Mouse (Mus musculus) bone marrow macrophage, adult 2 months (primary cell): ENCODE data around the gene Zfp874a. TPM values are rescaled to one million over a fixed set of nuclear protein-coding genes. Genes with fewer than 3 reads are reported as not detected.
A peak's percentile ranks its signal among the peaks of the same experiment; 100 is the strongest.
"Not testable (repeated sequence)": the region's sequence is repeated elsewhere in the genome, so short reads cannot be mapped to it uniquely, and the experiment has no call there.

Source experiments
- H3K27ac ChIP-seq: 2 replicates; pipeline ENCODE4 v1.5.1; 2012; ENCODE audit warnings: low read depth, low read length; ENCODE audit not compliant: insufficient read depth
- H3K4me1 ChIP-seq: 2 replicates; pipeline ENCODE4 v1.6.1; 2012; ENCODE audit warnings: low read length; ENCODE audit not compliant: control insufficient read depth, insufficient read depth
- H3K4me3 ChIP-seq: 2 replicates; pipeline ENCODE4 v1.5.1; 2012; ENCODE audit warnings: mild to moderate bottlenecking, low read length, moderate library complexity; ENCODE audit not compliant: insufficient read depth
- CTCF ChIP-seq: IDR thresholded peaks from 2 replicates; pipeline ENCODE4 v1.5.1; 2012; ENCODE audit warnings: low read depth, mild to moderate bottlenecking, low read length, moderate library complexity
- POLR2A ChIP-seq: IDR thresholded peaks from 2 replicates; pipeline ENCODE4 v1.6.1; 2012; ENCODE audit warnings: mild to moderate bottlenecking, low read depth, low read length, borderline replicate concordance
- polyA plus RNA-seq: library from polyadenylated mRNA; stranded (reverse); fragments of >200 nt; gene quantifications from 2 replicates; pipeline ENCODE4 v1.2.4, GENCODE M21; 2012; ENCODE audit not compliant: missing spikeins, insufficient read depth, insufficient read length

Gene Zfp874a
- polyA plus RNA-seq, 1 experiment, result 11.4 TPM

GRCm38 (mm10) chr13:67452021-67452309 is 541 bp upstream of the Zfp874a start:
- TF ChIP-seq CTCF (no peak), POLR2A (no peak)
- H3K27ac ChIP-seq, result peak overlapping the region; percentile 44
- H3K4me1 ChIP-seq, result peaks cover 7% of the 10 kb centered on the region
- peak overlapping the region; percentile 67 for H3K4me3 ChIP-seq

DNA sequence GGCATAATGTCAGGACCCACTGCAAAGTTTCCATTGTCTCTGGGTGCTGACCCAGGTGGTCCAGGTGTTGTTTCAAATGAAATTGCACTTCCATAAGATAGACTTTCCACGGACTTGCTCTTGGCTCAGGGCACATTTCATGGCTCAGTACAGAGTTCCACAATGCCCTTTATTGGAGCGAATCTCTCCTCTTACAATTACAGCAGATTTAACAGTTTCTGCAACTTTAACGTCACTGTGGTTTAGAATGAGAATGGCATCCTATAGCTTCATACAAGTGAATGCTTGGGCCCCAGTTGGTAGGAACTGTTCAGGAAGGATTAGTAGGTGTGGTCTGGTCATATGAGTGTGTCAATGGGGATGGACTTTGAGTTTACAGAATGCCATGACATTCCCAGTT is 14.3 kb downstream of the Zfp874a start:
- not testable (repeated sequence) for H3K4me3 ChIP-seq, H3K4me1 ChIP-seq, H3K27ac ChIP-seq

DNA sequence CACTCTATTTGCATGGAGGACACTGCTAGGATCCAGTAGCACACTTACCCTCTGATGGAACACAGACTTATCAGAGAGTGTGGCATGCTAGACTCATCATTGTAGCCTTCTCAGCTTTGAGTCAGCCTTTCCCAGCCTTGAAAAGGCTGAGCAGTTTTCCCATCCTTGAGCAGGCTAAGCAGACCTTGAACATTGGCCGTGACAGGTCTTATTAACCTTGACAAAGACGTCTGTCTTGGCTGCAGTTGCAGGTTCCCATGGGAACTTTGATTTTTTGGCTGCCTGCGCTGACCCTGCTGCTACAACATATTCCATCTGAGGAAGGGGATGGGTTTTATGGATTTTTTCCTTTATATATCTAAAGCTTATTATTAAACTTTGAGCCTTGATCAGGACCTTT is 23.3 kb downstream of the Zfp874a start:
- Histone ChIP-seq H3K4me1 (peaks cover 2% of the 10 kb centered on the region; the same call in 1 of the 2 replicates), H3K4me3 (no peak overlapping the region), H3K27ac (no peak overlapping the region)
- no peak for TF ChIP-seq CTCF

DNA sequence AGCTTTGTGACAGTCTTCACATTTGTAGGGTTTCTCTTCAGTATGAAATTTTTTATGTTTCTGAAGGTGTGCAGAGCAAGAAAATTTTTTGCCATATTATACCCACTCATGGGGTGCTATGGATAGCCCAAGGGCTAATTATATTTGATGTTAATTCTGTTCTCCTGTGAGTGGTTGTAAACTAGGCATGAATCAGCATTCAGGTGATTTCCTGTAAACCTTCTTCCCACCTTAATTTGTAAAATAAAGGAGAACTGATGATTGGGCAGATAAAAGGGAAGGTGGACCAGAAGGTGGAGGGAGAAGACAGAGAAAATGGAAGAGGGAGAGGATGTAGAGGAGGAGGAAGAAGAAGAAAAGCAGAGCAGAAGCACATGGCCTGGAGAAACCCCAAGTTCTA is 25.7 kb downstream of the Zfp874a start:
- H3K4me1 ChIP-seq, H3K27ac ChIP-seq, H3K4me3 ChIP-seq: not testable (repeated sequence)

- H3K27ac ChIP-seq, H3K4me3 ChIP-seq, H3K4me1 ChIP-seq: not testable (repeated sequence)
Observed at GRCm38 (mm10) chr13:67422532-67422931, 28.9 kb downstream of the Zfp874a start.

DNA sequence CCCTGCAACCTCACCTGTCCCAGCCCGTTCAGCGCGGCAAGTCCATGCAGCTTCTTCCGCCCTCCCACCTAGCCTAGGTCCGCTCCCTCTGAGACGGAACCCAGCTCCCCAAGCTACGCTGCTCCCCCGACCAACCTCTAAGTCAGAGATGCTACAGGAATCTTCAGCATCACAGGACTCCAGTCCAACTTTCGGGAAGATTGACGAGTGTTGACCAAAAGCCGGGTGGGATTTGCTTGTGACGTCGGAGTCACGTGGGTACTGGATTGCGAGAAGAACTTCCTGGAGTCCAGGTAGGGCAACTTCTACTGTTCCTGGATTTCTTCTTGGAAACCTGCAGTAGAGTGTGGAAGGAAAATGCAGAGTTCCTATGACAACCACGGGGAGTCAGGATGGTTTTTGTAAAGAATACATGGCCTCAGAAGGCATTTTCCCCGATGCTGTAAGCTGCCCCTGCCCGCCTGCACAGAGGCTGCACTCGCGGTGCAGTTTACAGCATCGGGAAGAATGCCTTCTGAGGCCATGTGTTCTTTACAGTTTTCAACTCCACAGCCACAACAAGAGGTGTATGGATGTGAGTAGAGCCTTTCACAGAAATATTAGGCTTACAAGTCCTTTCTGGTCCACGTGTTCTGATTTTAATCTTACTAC is 30.1 kb downstream of the Zfp874a start, which contains the start of gene Zfp459:
TSS of gene Zfp459 (minus strand) at position 212 of the 651 bp plus-strand sequence.
- TF ChIP-seq POLR2A (no peak), CTCF (no peak)
- Histone ChIP-seq H3K4me1 (peaks cover 6% of the 10 kb centered on the region), H3K4me3 (peak within 1 kb of the TSS; percentile 52), H3K27ac (no peak within 1 kb of the TSS)

DNA sequence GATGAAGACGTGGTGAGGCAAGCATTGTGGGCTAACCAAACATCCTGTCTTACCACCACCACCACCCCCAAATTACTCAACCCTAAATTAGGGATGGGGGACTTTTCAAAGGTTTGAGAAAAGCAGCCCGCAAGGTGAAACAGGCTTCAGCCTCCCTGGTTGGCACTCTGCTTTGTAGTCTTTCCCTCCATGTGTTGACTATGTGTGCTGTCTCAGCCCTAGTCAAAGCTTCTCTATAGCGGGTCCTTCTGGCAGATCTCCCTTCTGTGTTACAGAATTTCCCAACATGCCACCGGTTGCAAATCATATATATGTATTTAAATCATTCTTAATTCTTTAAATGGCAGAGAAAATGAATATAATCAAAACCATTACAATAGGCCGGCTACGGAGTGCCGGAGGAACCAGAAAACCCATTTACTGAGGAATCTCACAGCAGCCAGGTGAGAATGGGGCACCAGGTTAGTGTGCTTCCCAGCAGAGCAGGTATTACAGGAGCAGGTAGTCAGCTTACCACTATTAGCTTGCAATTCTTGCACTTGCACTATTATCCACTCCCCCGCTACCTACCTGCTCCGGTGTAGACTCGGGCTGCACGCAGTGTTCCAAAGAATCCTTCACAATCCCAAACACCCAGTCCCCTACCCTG is 30.7 kb downstream of the Zfp874a start:
- peaks cover 6% of the 10 kb centered on the region for H3K4me1 ChIP-seq
- H3K4me3 ChIP-seq, result peak overlapping the region; percentile 52
- no peak overlapping the region for H3K27ac ChIP-seq
- TF ChIP-seq POLR2A (no peak), CTCF (no peak)

GRCm38 (mm10) chr13:67416811-67417210 is 34.6 kb downstream of the Zfp874a start:
- Histone ChIP-seq H3K4me3 (no peak overlapping the region), H3K27ac (no peak overlapping the region), H3K4me1 (peaks cover 2% of the 10 kb centered on the region; the same call in 1 of the 2 replicates)
- no peak for TF ChIP-seq POLR2A
- no peak for TF ChIP-seq CTCF

- no peak for TF ChIP-seq CTCF
- no peak for TF ChIP-seq POLR2A
Observed at GRCm38 (mm10) chr13:67415759-67416158, 35.7 kb downstream of the Zfp874a start.

GRCm38 (mm10) chr13:67413634-67414033 is 37.8 kb downstream of the Zfp874a start:
- not testable (repeated sequence) for H3K4me1 ChIP-seq, H3K27ac ChIP-seq, H3K4me3 ChIP-seq

More at GRCm38 (mm10) chr13:67415759-67416158, 35.7 kb downstream of the Zfp874a start:
- no peaks in the 10 kb centered on the region for H3K4me1 ChIP-seq
- no peak overlapping the region for H3K27ac ChIP-seq
- H3K4me3 ChIP-seq, result no peak overlapping the region

DNA sequence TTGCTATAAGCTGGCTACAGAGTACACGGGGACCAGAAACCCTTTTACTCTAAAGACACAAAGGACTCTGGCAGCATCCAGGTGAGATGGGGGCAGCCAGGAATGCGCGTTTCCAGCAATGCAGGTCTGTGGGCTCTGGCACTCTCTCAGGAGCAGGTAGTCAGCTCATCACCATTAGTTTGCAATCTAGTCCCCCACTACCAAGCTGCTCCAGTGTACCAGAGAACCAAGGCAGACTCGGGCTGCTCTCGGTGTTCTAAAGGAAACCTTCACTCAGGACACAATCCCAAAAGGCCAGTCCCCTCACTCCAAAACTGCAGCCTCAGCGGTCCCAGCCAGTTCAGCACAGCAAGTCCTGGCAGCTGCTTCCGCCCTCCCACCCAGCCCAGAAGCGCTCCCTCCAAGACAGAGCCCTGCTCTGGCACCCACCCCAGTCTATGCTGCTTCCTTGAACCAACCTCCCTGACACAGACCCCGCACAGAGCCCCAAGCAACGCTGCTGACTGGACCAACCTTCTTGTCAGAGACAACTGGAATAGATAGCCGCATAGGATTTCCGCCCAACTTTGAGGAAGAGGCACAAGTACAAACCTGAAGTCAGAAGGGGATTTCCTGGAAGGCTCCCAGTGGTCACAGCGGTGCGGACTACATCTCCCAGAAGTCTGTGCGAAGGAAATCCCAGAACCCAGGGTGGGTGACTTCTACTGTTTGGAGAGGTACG is 52.1 kb downstream of the Zfp874a start, which contains the start of gene Zfp429:
TSS of gene Zfp429 (minus strand) at position 637 of the 721 bp plus-strand sequence.
- Histone ChIP-seq H3K4me3 (peak within 1 kb of the TSS; percentile 86), H3K27ac (peak within 1 kb of the TSS; percentile 73)
- H3K4me1 ChIP-seq, result not testable (repeated sequence)

GRCm38 (mm10) chr13:67376255-67376654 is 75.2 kb downstream of the Zfp874a start:
- H3K4me1 ChIP-seq, H3K27ac ChIP-seq, H3K4me3 ChIP-seq: not testable (repeated sequence)

DNA sequence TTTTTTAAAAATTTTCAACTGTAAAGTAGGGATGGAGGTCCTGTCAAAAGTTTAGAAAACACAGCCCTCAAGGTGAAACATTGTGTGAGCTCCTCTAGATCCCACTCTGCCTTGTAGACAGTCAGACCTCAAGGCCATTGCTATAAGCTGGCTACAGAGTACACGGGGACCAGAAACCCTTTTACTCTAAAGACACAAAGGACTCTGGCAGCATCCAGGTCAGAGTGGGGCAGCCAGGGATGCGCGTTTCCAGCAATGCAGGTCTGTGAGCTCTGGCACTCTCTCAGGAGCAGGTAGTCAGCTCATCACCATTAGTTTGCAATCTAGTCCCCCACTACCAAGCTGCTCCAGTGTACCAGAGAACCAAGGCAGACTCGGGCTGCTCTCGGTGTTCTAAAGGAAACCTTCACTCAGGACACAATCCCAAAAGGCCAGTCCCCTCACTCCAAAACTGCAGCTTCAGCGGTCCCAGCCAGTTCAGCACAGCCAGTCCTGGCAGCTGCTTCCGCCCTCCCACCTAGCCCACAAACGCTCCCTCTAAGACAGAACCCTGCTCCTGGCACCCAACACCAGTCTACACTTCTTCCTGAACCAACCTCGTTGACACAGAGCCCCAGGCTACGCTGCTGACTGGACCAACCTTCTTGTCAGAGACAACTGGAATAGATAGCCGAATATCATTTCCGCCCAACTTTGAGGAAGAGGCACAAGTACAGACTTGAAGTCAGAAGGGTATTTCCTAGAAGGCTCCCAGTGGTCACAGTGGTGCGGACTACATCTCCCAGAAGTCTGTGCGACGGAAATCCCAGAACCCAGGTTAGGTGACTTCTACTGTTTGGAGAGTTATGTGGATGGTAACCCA is 76.1 kb downstream of the Zfp874a start, which contains the start of the genes Gm28041 and Zfp456:
TSS of gene Gm28041 (minus strand) at position 684 of the 862 bp plus-strand sequence.
TSS of gene Zfp456 (minus strand) at position 761 of the 862 bp plus-strand sequence.
- Histone ChIP-seq H3K4me3 (peak within 1 kb of the TSS; percentile 75), H3K27ac (peak within 1 kb of the TSS; percentile 48)
- not testable (repeated sequence) for H3K4me1 ChIP-seq
